30 mouse cellular contexts compared by ENCODE assay signal in the genomic region with DNA sequence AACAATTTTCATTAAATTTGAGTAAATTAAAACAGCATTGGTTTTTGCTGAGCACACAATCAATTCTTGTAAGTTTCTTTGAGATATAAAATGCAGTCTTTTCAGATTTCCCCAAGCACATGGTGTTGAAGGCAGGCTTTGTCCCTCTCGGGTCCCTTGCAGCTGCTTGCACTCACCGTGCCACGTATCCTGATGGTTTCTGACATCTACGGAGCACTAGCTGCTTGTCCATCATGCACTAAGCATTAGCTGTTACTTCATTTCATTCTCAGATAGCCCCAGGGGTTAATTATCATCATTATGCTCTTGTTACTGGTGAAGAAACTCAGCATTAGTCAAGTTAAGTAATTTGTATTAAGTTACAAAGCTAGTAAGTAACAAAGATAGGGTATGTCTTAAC.
A peak's percentile ranks its signal among the peaks of the same experiment; 100 is the strongest.
DNase-seq lines count a peak whose midpoint lies in the region; ATAC-seq lines count a peak whose summit lies in the region.
"Had no signal": no experiment of that assay in that cellular context is flagged by ENCODE, and none has a peak within 500 bp of the region (broad histone marks: within the 10 kb centered on the region; RNA-seq: fewer than 3 reads in every experiment).

No protein-coding gene starts in this region.

- H3K27ac ChIP-seq in midbrain, embryonic 14.5 days (replicated peaks; ENCODE audit: low read depth, low read length), result no peak overlapping the region
- H3K27ac ChIP-seq in midbrain, embryonic 16.5 days (ENCODE audit: low read length), result no peak overlapping the region
- H3K27ac ChIP-seq in embryonic facial prominence, embryonic 11.5 days (replicated peaks; ENCODE audit: low read depth, low read length), result no peak overlapping the region
- H3K27ac ChIP-seq in midbrain, embryonic 10.5 days (replicated peaks), result no peak overlapping the region
- H3K27ac ChIP-seq: embryonic facial prominence, embryonic 13.5 days; forebrain, embryonic 10.5 days; forebrain, embryonic 13.5 days; gastrocnemius, adult 2 months; heart, embryonic 15.5 days; hindbrain, embryonic 10.5 days; hindbrain, embryonic 14.5 days; hindbrain, postnatal 0 days had no signal

- no peaks in the 10 kb centered on the region for H3K36me3 ChIP-seq in midbrain, embryonic 14.5 days (ENCODE audit: control insufficient read depth, insufficient read depth, low read length)
- no peaks in the 10 kb centered on the region for H3K36me3 ChIP-seq in midbrain, embryonic 16.5 days (ENCODE audit: control insufficient read depth, insufficient read depth, low read length)
- H3K36me3 ChIP-seq in embryonic facial prominence, embryonic 11.5 days (replicated peaks; ENCODE audit: control insufficient read depth, insufficient read depth, low read depth, low read length), result no peaks in the 10 kb centered on the region
- H3K36me3 ChIP-seq in midbrain, embryonic 10.5 days, result no peaks in the 10 kb centered on the region
- H3K36me3 ChIP-seq: embryonic facial prominence, embryonic 13.5 days; forebrain, embryonic 10.5 days; heart, embryonic 12.5 days; heart, embryonic 15.5 days; hindbrain, embryonic 10.5 days had no signal

- no peaks in the 10 kb centered on the region for H3K4me1 ChIP-seq in midbrain, embryonic 14.5 days (ENCODE audit: control insufficient read depth, insufficient read depth, low read length)
- H3K4me1 ChIP-seq in midbrain, embryonic 16.5 days (ENCODE audit: control insufficient read depth, insufficient read depth, low read length), result no peaks in the 10 kb centered on the region
- no peaks in the 10 kb centered on the region for H3K4me1 ChIP-seq in embryonic facial prominence, embryonic 11.5 days (ENCODE audit: control insufficient read depth, insufficient read depth, low read length)
- 0 out of 2 replicates have a peak, but pooled peaks cover 4% of the 10 kb centered on the region for H3K4me1 ChIP-seq in midbrain, embryonic 10.5 days
- H3K4me1 ChIP-seq: embryonic facial prominence, embryonic 13.5 days; forebrain, embryonic 10.5 days; forebrain, embryonic 13.5 days; heart, embryonic 12.5 days; heart, embryonic 15.5 days; hindbrain, embryonic 10.5 days had no signal

- no peak overlapping the region for H3K4me3 ChIP-seq in midbrain, embryonic 14.5 days (replicated peaks; ENCODE audit: low read depth, low read length)
- H3K4me3 ChIP-seq in midbrain, embryonic 16.5 days (ENCODE audit: low read depth, low read length), result no peak overlapping the region
- H3K4me3 ChIP-seq in embryonic facial prominence, embryonic 11.5 days (ENCODE audit: low read depth, low read length), result no peak overlapping the region
- H3K4me3 ChIP-seq in midbrain, embryonic 10.5 days, result no peak overlapping the region
- H3K4me3 ChIP-seq: embryonic facial prominence, embryonic 13.5 days; erythroblast, embryonic 14.5 days; forebrain, embryonic 10.5 days; forebrain, embryonic 13.5 days; gastrocnemius, adult 2 months; heart, embryonic 12.5 days; heart, embryonic 15.5 days; hindbrain, embryonic 10.5 days had no signal

- intact Hi-C loops in left cerebral cortex, postnatal 36 days (cut with DNase I), result no loop called here

- 14% methylated on average over 4 of the region's 4 CpGs for WGBS in midbrain, embryonic 14.5 days
- 17% methylated on average over 4 of the region's 4 CpGs for WGBS in midbrain, embryonic 16.5 days
- 16% methylated on average over 4 of the region's 4 CpGs for WGBS in embryonic facial prominence, embryonic 11.5 days
- 61% methylated on average over 4 of the region's 4 CpGs for WGBS in midbrain, embryonic 10.5 days

- ATAC-seq in midbrain, embryonic 14.5 days (ENCODE audit: low FRiP score, low TSS enrichment), result no peak
- ATAC-seq in midbrain, embryonic 16.5 days, result no peak
- no peak for ATAC-seq in embryonic facial prominence, embryonic 11.5 days (replicated peaks; ENCODE audit: insufficient number of reproducible peaks, low FRiP score, low TSS enrichment, low read depth)
- ATAC-seq: CD4-positive, CD25-positive, alpha-beta regulatory T cell, adult 4 months; forebrain, embryonic 13.5 days; forebrain, embryonic 16.5 days; hindbrain, postnatal 0 days; inflammation-experienced regulatory T-cells, adult 6 months; intestine, embryonic 16.5 days had no signal

- no peak overlapping the region for H3K4me2 ChIP-seq in midbrain, embryonic 14.5 days (ENCODE audit: low read length)
- H3K4me2 ChIP-seq in midbrain, embryonic 16.5 days (ENCODE audit: low read length), result no peak overlapping the region
- no peak overlapping the region for H3K4me2 ChIP-seq in embryonic facial prominence, embryonic 11.5 days (ENCODE audit: low read depth, low read length)
- H3K4me2 ChIP-seq: embryonic facial prominence, embryonic 13.5 days; forebrain, embryonic 13.5 days; heart, embryonic 12.5 days; heart, embryonic 15.5 days; hindbrain, embryonic 14.5 days had no signal

- H3K9me3 ChIP-seq in midbrain, embryonic 14.5 days (ENCODE audit: control insufficient read depth, low read length), result no peaks in the 10 kb centered on the region
- no peaks in the 10 kb centered on the region for H3K9me3 ChIP-seq in midbrain, embryonic 16.5 days (replicated peaks; ENCODE audit: control insufficient read depth, low read length, poor library complexity, severe bottlenecking)
- H3K9me3 ChIP-seq in embryonic facial prominence, embryonic 11.5 days (replicated peaks; ENCODE audit: control insufficient read depth, low read length), result no peaks in the 10 kb centered on the region
- H3K9me3 ChIP-seq in midbrain, embryonic 10.5 days (replicated peaks), result no peaks in the 10 kb centered on the region
- H3K9me3 ChIP-seq: embryonic facial prominence, embryonic 13.5 days; forebrain, embryonic 10.5 days; forebrain, embryonic 13.5 days; heart, embryonic 12.5 days; heart, embryonic 15.5 days; hindbrain, embryonic 10.5 days had no signal

- peak; percentile 41 for DNase-seq in midbrain, embryonic 14.5 days
- DNase-seq in embryonic facial prominence, embryonic 11.5 days (ENCODE audit: low spot score), result peak; percentile 61
- DNase-seq in retina, embryonic 14.5 days (ENCODE audit: low spot score), result peak; percentile 31
- no peak for DNase-seq in midbrain, embryonic 10.5 days (ENCODE audit: low spot score)
- DNase-seq in left cerebral cortex, postnatal 36 days (ENCODE audit: low spot score in 2 of 2), result no peak
- DNase-seq: adrenal gland, adult 2 months; adrenal gland, postnatal 14 days; cerebellum, adult 11-12 months; cerebellum, adult 8-10 months; cerebellum, postnatal 10 days; cerebellum, postnatal 36 days; gastrocnemius, adult 2 months; gastrocnemius, postnatal 14 days; heart, adult 18-20 months; heart, postnatal 10 days; heart, postnatal 36 days had no signal

- H3K9ac ChIP-seq in midbrain, embryonic 14.5 days (replicated peaks; ENCODE audit: low read length), result no peak overlapping the region
- no peak overlapping the region for H3K9ac ChIP-seq in midbrain, embryonic 16.5 days (ENCODE audit: low read depth, low read length)
- H3K9ac ChIP-seq in embryonic facial prominence, embryonic 11.5 days (replicated peaks; ENCODE audit: low read length), result no peak overlapping the region
- H3K9ac ChIP-seq: embryonic facial prominence, embryonic 13.5 days; forebrain, embryonic 13.5 days; heart, embryonic 12.5 days; heart, embryonic 15.5 days; hindbrain, embryonic 14.5 days had no signal

- no peaks in the 10 kb centered on the region for H3K27me3 ChIP-seq in midbrain, embryonic 14.5 days (ENCODE audit: control insufficient read depth, insufficient read depth, low read length)
- no peaks in the 10 kb centered on the region for H3K27me3 ChIP-seq in midbrain, embryonic 16.5 days (ENCODE audit: control insufficient read depth, insufficient read depth, low read depth, low read length)
- H3K27me3 ChIP-seq in embryonic facial prominence, embryonic 11.5 days (ENCODE audit: control insufficient read depth, insufficient read depth, low read length), result no peaks in the 10 kb centered on the region
- no peaks in the 10 kb centered on the region for H3K27me3 ChIP-seq in midbrain, embryonic 10.5 days (ENCODE audit: low read depth, poor library complexity, severe bottlenecking)
- H3K27me3 ChIP-seq: embryonic facial prominence, embryonic 13.5 days; forebrain, embryonic 13.5 days; heart, embryonic 12.5 days; heart, embryonic 15.5 days had no signal

Comparison
In these comparisons a context has a peak if more than half of its experiments do, and no peak if none do; other contexts are left out.
1. DNase-seq: peak in midbrain, embryonic 14.5 days (single experiment), embryonic facial prominence, embryonic 11.5 days (single experiment) and retina, embryonic 14.5 days (single experiment); none in midbrain, embryonic 10.5 days (single experiment) and left cerebral cortex, postnatal 36 days (0 of 2).